Mouse (Mus musculus): ENCODE data around the gene Nphp4. TPM values are rescaled to one million over a fixed set of nuclear protein-coding genes. Genes with fewer than 3 reads are reported as not detected.

Nphp4 gene
- total RNA-seq, 2 experiments from 2014 or later = 26.6 to 30.1 TPM

GRCm38 (mm10) chr4:152568006-152568405 is 91.5 kb downstream of the Nphp4 start:
- no peak for DNase-seq

- no peak for DNase-seq
Observed at GRCm38 (mm10) chr4:152568662-152569395, 92.3 kb downstream of the Nphp4 start.

- no peak for DNase-seq
Observed at GRCm38 (mm10) chr4:152574266-152574665, 97.8 kb downstream of the Nphp4 start.

GRCm38 (mm10) chr4:152576826-152577225 is 100.3 kb downstream of the Nphp4 start:
- no peak for DNase-seq

GRCm38 (mm10) chr4:152579956-152580355 is 103.5 kb downstream of the Nphp4 start:
- DNase-seq = no peak

GRCm38 (mm10) chr4:152582206-152582605 is 105.7 kb downstream of the Nphp4 start:
- no peak for DNase-seq

GRCm38 (mm10) chr4:152583616-152584015 is 107.1 kb downstream of the Nphp4 start:
- DNase-seq = no peak

GRCm38 (mm10) chr4:152585526-152585925 is 109.0 kb downstream of the Nphp4 start:
- no peak for DNase-seq

- DNase-seq = no peak
Observed at GRCm38 (mm10) chr4:152586175-152586574, 109.7 kb downstream of the Nphp4 start.

GRCm38 (mm10) chr4:152604285-152604684 is 127.8 kb downstream of the Nphp4 start:
- DNase-seq = no peak

- no peak for DNase-seq
Observed at GRCm38 (mm10) chr4:152609196-152609595, 132.7 kb downstream of the Nphp4 start.

GRCm38 (mm10) chr4:152610026-152610425 is 133.5 kb downstream of the Nphp4 start:
- no peak for DNase-seq

Other genes with a start within 250 kb of the Nphp4 start
- gene Gpr153, start 202.5 kb upstream of the Nphp4 start, total RNA-seq (2021) = 1 to 10 TPM; 5.3 to 6.1 TPM
- gene Hes3, start 185.0 kb upstream of the Nphp4 start, total RNA-seq (2021) = not detected
- gene Icmt, start 179.5 kb upstream of the Nphp4 start, total RNA-seq (2021) = 10 to 100 TPM; 43.9 to 44.7 TPM
- gene Rnf207, start 157.7 kb upstream of the Nphp4 start, total RNA-seq (2021) = 1 to 10 TPM; 4.7 to 6.1 TPM
- 100 to 1,000 TPM; 203 TPM for gene Rpl22, start 151.0 kb upstream of the Nphp4 start, total RNA-seq (2021)
- gene Chd5, start 138.1 kb upstream of the Nphp4 start, total RNA-seq (2021) = 100 to 1,000 TPM; 124 to 130 TPM
- 100 to 1,000 TPM; 725 to 726 TPM for gene Kcnab2, start 1.2 kb downstream of the Nphp4 start, total RNA-seq (2021)